In the genomic region with DNA sequence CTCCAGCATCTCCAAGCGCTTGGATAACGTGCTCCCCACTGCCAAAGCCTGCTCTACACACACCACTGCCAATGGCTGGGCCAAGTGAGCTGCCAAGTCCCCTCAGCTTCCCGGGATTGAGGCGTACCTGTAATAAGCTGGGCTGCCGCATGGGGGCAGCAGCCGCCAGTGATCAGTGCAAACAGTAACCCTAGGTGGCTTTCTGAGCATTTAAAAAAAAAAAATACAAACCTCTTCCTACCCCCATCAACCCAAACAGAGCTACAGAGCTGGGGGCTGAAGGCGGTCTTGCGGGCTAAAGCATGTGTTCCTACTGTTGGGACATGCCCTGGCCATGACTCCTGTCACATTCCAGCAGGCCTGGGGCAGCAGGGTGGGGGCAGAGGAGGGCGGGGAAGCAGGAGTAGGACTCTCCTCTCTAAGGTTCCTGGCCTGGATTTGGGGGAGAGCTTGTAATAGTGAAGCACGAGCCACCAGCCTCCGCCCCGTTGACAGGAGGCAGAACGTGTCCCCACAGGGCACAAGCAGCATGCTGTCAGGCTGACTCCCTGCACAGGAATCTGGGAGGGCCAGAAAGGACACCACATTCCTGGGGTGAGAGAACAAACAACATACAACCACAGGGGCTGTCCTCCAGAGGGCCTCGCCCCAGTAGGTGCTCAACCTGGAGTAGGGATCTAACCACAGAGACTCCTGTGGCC, we compare ENCODE assay signal across 9 mouse cellular contexts. TPM values are rescaled to one million over a fixed set of nuclear protein-coding genes. Genes with fewer than 3 reads are reported as not detected.
DNase-seq lines count a peak whose midpoint lies in the region; ATAC-seq lines count a peak whose summit lies in the region.
"Had no signal": no experiment of that assay in that cellular context is flagged by ENCODE, and none has a peak within 500 bp of the region (broad histone marks: within the 10 kb centered on the region; RNA-seq: fewer than 3 reads in every experiment).

No protein-coding gene starts in this region.

- DNase-seq in ES-CJ7 (ENCODE audit: low read depth, low spot score), result peak; percentile 71
- DNase-seq in c-Kit-positive CD71-positive TER-119-positive erythroid progenitor cells, embryonic 14.5 days (ENCODE audit: low spot score), result peak; percentile 48
- peak; percentile 69 for DNase-seq in layer of hippocampus, adult 9-10 months (ENCODE audit: low spot score)
- peak; percentile 91 for DNase-seq in retina, embryonic 14.5 days (ENCODE audit: low spot score)
- DNase-seq in urinary bladder, adult 2 months (ENCODE audit: low spot score), result peak; percentile 68

- H3K27ac ChIP-seq in forebrain, embryonic 12.5 days, result no peak overlapping the region
- peak overlapping the region; percentile 84 for H3K27ac ChIP-seq in lung, embryonic 15.5 days

- no peaks in the 10 kb centered on the region for H3K27me3 ChIP-seq in forebrain, embryonic 12.5 days
- no peaks in the 10 kb centered on the region for H3K27me3 ChIP-seq in lung, embryonic 15.5 days
- H3K27me3 ChIP-seq: megakaryocyte, embryonic 14.5 days had no signal

- H3K4me1 ChIP-seq in forebrain, embryonic 12.5 days, result no peaks in the 10 kb centered on the region
- H3K4me1 ChIP-seq in lung, embryonic 15.5 days, result peaks cover 17% of the 10 kb centered on the region
- H3K4me1 ChIP-seq: megakaryocyte, embryonic 14.5 days had no signal

- no peak overlapping the region for H3K4me3 ChIP-seq in forebrain, embryonic 12.5 days (replicated peaks)
- H3K4me3 ChIP-seq in lung, embryonic 15.5 days, result no peak overlapping the region
- H3K4me3 ChIP-seq: megakaryocyte, embryonic 14.5 days had no signal

- no peak overlapping the region for H3K9ac ChIP-seq in forebrain, embryonic 12.5 days
- H3K9ac ChIP-seq in lung, embryonic 15.5 days, result no peak overlapping the region

- ATAC-seq in forebrain, embryonic 12.5 days (ENCODE audit: low FRiP score), result peak; percentile 57
- peak; percentile 63 to 78; a peak in 3 of 4 replicates for ATAC-seq in hematopoietic stem cell, adult 5-6 weeks (replicated peaks in 1 of 2; ENCODE audit: insufficient read depth in 1 of 2, low FRiP score in 2 of 2, low TSS enrichment in 1 of 2, low read depth in 1 of 2, poor library complexity in 2 of 2, severe bottlenecking in 2 of 2)
- peak; percentile 77 for ATAC-seq in lung, embryonic 15.5 days (ENCODE audit: borderline replicate concordance, extremely low read depth, low FRiP score, low TSS enrichment)

- peaks cover 76% of the 10 kb centered on the region for H3K36me3 ChIP-seq in forebrain, embryonic 12.5 days (replicated peaks)
- H3K36me3 ChIP-seq in lung, embryonic 15.5 days, result peaks cover 59% of the 10 kb centered on the region

- H3K9me3 ChIP-seq in forebrain, embryonic 12.5 days, result no peaks in the 10 kb centered on the region
- H3K9me3 ChIP-seq in lung, embryonic 15.5 days, result no peaks in the 10 kb centered on the region
- H3K9me3 ChIP-seq: megakaryocyte, embryonic 14.5 days had no signal

- WGBS in forebrain, embryonic 12.5 days, result 33% methylated on average over 14 of the region's 14 CpGs
- whole genome bisulfite sequencing in lung, embryonic 15.5 days, result 20% methylated on average over 14 of the region's 14 CpGs

- no peak overlapping the region for H3K4me2 ChIP-seq in forebrain, embryonic 12.5 days
- no peak overlapping the region for H3K4me2 ChIP-seq in lung, embryonic 15.5 days

RNA-seq across cellular contexts. Expression of gene Lrrc73, which starts 12.7 kb away (rescaled TPM):
- polyA plus RNA-seq in forebrain, embryonic 12.5 days (2016; fragmentation: Nextera tagmentation; extraction: Ambion mirVana), result 3.0 and 3.2 TPM in 2 replicates
- total RNA-seq in hematopoietic stem cell, adult 5-6 weeks (2017), result 0.25 TPM in 1 of 2 replicates, not detected in the other
- polyA plus RNA-seq in lung, embryonic 15.5 days (2015; fragmentation: Nextera tagmentation; extraction: Ambion mirVana), result 0.66 and 0.79 TPM in 2 replicates
- 1.6 and 1.9 TPM in 2 replicates for polyA plus RNA-seq in urinary bladder, adult 2 months (2012; rRNA removed)

RNA-seq across cellular contexts. Expression of gene Tjap1, which starts 16.8 kb away (rescaled TPM):
- polyA plus RNA-seq in forebrain, embryonic 12.5 days (2016; fragmentation: Nextera tagmentation; extraction: Ambion mirVana), result 56.0 and 58.4 TPM in 2 replicates
- total RNA-seq in hematopoietic stem cell, adult 5-6 weeks (2017), result 9.6 and 30.5 TPM in 2 replicates
- polyA plus RNA-seq in lung, embryonic 15.5 days (2015; fragmentation: Nextera tagmentation; extraction: Ambion mirVana), result 36.2 and 37.5 TPM in 2 replicates
- 37.6 and 41.0 TPM in 2 replicates for polyA plus RNA-seq in urinary bladder, adult 2 months (2012; rRNA removed)

RNA-seq across cellular contexts. Expression of gene Yipf3, which starts 18.2 kb away (rescaled TPM):
- 58.9 and 61.6 TPM in 2 replicates for polyA plus RNA-seq in forebrain, embryonic 12.5 days (2016; fragmentation: Nextera tagmentation; extraction: Ambion mirVana)
- total RNA-seq in hematopoietic stem cell, adult 5-6 weeks (2017), result 29.2 and 56.5 TPM in 2 replicates
- polyA plus RNA-seq in lung, embryonic 15.5 days (2015; fragmentation: Nextera tagmentation; extraction: Ambion mirVana), result 102 and 118 TPM in 2 replicates
- polyA plus RNA-seq in urinary bladder, adult 2 months (2012; rRNA removed), result 93.6 and 98.7 TPM in 2 replicates

RNA-seq across cellular contexts. Expression of gene Polr1c, which starts 18.2 kb away (rescaled TPM):
- polyA plus RNA-seq in forebrain, embryonic 12.5 days (2016; fragmentation: Nextera tagmentation; extraction: Ambion mirVana), result 96.2 and 102 TPM in 2 replicates
- total RNA-seq in hematopoietic stem cell, adult 5-6 weeks (2017), result 39.4 and 54.0 TPM in 2 replicates
- 84.6 and 92.4 TPM in 2 replicates for polyA plus RNA-seq in lung, embryonic 15.5 days (2015; fragmentation: Nextera tagmentation; extraction: Ambion mirVana)
- 60.7 and 75.2 TPM in 2 replicates for polyA plus RNA-seq in urinary bladder, adult 2 months (2012; rRNA removed)

RNA-seq across cellular contexts. Expression of gene Dlk2, which starts 31.2 kb away (rescaled TPM):
- polyA plus RNA-seq in forebrain, embryonic 12.5 days (2016; fragmentation: Nextera tagmentation; extraction: Ambion mirVana), result 1.5 and 2.0 TPM in 2 replicates
- not detected in 2 replicates for total RNA-seq in hematopoietic stem cell, adult 5-6 weeks (2017)
- polyA plus RNA-seq in lung, embryonic 15.5 days (2015; fragmentation: Nextera tagmentation; extraction: Ambion mirVana), result 0.93 and 1.7 TPM in 2 replicates
- 19.8 and 27.6 TPM in 2 replicates for polyA plus RNA-seq in urinary bladder, adult 2 months (2012; rRNA removed)
